ENCODE assay signal across 9 mouse cellular contexts in genomic region chr12:24573275-24573580, GRCm38 (mm10). TPM values are rescaled to one million over a fixed set of nuclear protein-coding genes. Genes with fewer than 3 reads are reported as not detected.
DNase-seq lines count a peak whose midpoint lies in the region; ATAC-seq and TF ChIP-seq lines count a peak whose summit lies in the region.
"Had no signal": no experiment of that assay in that cellular context is flagged by ENCODE, and none has a peak within 500 bp of the region (broad histone marks: within the 10 kb centered on the region; RNA-seq: fewer than 3 reads in every experiment).

No protein-coding gene starts in this region.

- TF ChIP-seq CTCF in kidney, postnatal 0 days (IDR thresholded peaks at IDR 0.05; ENCODE audit: low read depth): no peak

- DNase-seq in heart, adult 8-10 months (ENCODE audit: low spot score): no peak
- no peak for DNase-seq in kidney, postnatal 0 days (ENCODE audit: low spot score)
- DNase-seq in kidney, postnatal 10 days: no peak
- peak; percentile 11 for DNase-seq in retina, embryonic 14.5 days (ENCODE audit: low spot score)
- no peak for DNase-seq in retina, postnatal 1 day
- no peak for DNase-seq in right cerebral cortex, postnatal 14 days
- DNase-seq in adrenal gland, postnatal 14 days: no peak
- DNase-seq: adrenal gland, postnatal 36 days had no signal

- peak overlapping the region; percentile 75 for H3K9ac ChIP-seq in heart, embryonic 14.5 days (ENCODE audit: low read length)
- H3K9ac ChIP-seq in kidney, postnatal 0 days (ENCODE audit: low read depth, low read length): no peak overlapping the region

- H3K27me3 ChIP-seq in heart, embryonic 14.5 days (ENCODE audit: control insufficient read depth, insufficient read depth, low read length): no peaks in the 10 kb centered on the region
- no peaks in the 10 kb centered on the region; the same call in 1 of the 2 replicates for H3K27me3 ChIP-seq in kidney, postnatal 0 days (ENCODE audit: insufficient read depth, low read length)

- H3K36me3 ChIP-seq in heart, embryonic 14.5 days (ENCODE audit: control insufficient read depth, insufficient read depth, low read length): peaks cover 15% of the 10 kb centered on the region; the same call in 1 of the 2 replicates
- no peaks in the 10 kb centered on the region for H3K36me3 ChIP-seq in kidney, postnatal 0 days (ENCODE audit: insufficient read depth, low read length)

- peak overlapping the region; percentile 9 to 82; a peak in 3 of 4 replicates for H3K4me3 ChIP-seq in heart, embryonic 14.5 days (ENCODE audit: control insufficient read depth in 1 of 2, insufficient read depth in 1 of 2, low read depth in 1 of 2, low read length in 2 of 2)
- H3K4me3 ChIP-seq in kidney, postnatal 0 days (replicated peaks; ENCODE audit: low read depth, low read length): peak overlapping the region; percentile 59

- 40% methylated on average over 3 of the region's 3 CpGs for WGBS in heart, embryonic 14.5 days
- WGBS in kidney, postnatal 0 days: 47% methylated on average over 3 of the region's 3 CpGs

- peaks cover 6 to 12% of the 10 kb centered on the region in 2 experiments; a peak in 3 of 4 replicates for H3K4me1 ChIP-seq in heart, embryonic 14.5 days (ENCODE audit: control insufficient read depth in 2 of 2, insufficient read depth in 2 of 2, low read length in 2 of 2)
- H3K4me1 ChIP-seq in kidney, postnatal 0 days (replicated peaks; ENCODE audit: insufficient read depth, low read length): peaks cover 8% of the 10 kb centered on the region; the same call in 1 of the 2 replicates

- no peaks in the 10 kb centered on the region for H3K9me3 ChIP-seq in heart, embryonic 14.5 days (ENCODE audit: control insufficient read depth, low read length)
- no peaks in the 10 kb centered on the region for H3K9me3 ChIP-seq in kidney, postnatal 0 days (replicated peaks; ENCODE audit: low read length)

- 0 out of 4 replicates have a peak overlapping the region, but pooled peaks of 1 of the 2 experiments have one; percentile 53 for H3K27ac ChIP-seq in heart, embryonic 14.5 days (replicated peaks in 1 of 2; ENCODE audit: control insufficient read depth in 1 of 2, insufficient read depth in 1 of 2, low read depth in 2 of 2, low read length in 2 of 2)
- no peak overlapping the region for H3K27ac ChIP-seq in kidney, postnatal 0 days

- H3K4me2 ChIP-seq in heart, embryonic 14.5 days (ENCODE audit: low read length): peak overlapping the region; percentile 82
- H3K4me2 ChIP-seq in kidney, postnatal 0 days (ENCODE audit: low read length): peak overlapping the region; percentile 84

- ATAC-seq in heart, embryonic 14.5 days (ENCODE audit: insufficient number of reproducible peaks, insufficient read depth, low FRiP score, low read depth): no peak
- ATAC-seq in kidney, postnatal 0 days (replicated peaks; ENCODE audit: low FRiP score, low read depth): no peak

RNA-seq across cellular contexts. Expression of gene Grhl1, which starts 1.1 kb away (rescaled TPM):
- polyA plus RNA-seq in heart, embryonic 14.5 days (2014; fragmentation: Nextera tagmentation; extraction: Ambion mirVana): 2.2 and 2.4 TPM in 2 replicates
- total RNA-seq in heart, adult 8-10 months (2022): under 1 TPM; 0.32 to 0.87 (median 0.75) TPM
- polyA plus RNA-seq in kidney, postnatal 0 days (2015; fragmentation: Nextera tagmentation; extraction: Ambion mirVana): 2.3 and 2.8 TPM in 2 replicates
- total RNA-seq in adrenal gland, postnatal 14 days (2021): 1.1 and 1.2 TPM in 2 replicates
